Mouse (Mus musculus) mature B cell (primary cell): ENCODE data around the gene Spats2.
"Not testable (repeated sequence)": the region's sequence is repeated elsewhere in the genome, so short reads cannot be mapped to it uniquely, and the experiment has no call there.

Experiments used
- in situ Hi-C: fragments of 300-500 bp; cut with MboI; formaldehyde crosslinking; loops from 2 replicates; pipeline ENCODE4 v1.14.3; 2019

The Spats2 gene

DNA sequence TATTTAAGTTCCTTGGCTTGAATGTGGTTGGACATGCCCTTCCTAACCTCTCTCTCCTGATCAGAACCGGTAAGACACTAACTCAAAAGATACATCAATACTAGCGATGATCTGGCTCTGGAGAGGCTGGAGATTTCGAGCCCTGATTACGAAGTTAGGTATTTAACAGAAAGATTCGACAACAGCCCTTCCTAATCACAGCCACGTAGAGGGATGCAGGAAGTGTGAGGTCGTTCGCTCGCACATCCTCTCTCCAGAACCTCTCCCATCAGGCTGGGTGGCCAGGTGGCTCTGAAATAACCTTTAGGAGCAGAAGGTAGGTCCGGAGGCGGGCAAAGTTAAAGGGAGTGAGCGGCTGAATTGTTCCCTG is at the start of gene Spats2:
Spats2 (plus strand) TSS at position 206 of the 370 bp plus-strand sequence.
- in situ Hi-C loops: no loop called here

DNA sequence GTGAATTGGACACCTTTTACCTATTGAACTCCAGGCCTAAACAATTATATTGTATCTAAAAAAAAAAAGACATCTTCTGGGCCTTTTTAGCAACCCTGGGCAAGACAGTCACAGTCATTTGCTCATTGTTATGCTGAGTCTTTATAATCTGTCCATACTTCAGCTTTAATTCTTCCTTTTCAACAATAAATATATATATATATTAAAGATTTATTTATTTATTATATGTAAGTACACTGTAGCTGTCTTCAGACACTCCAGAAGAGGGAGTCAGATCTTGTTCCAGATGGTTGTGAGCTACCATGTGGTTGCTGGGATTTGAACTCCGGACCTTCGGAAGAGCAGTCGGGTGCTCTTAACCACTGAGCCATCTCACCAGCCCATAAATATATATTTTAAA is 49.7 kb upstream of the Spats2 start:
- in situ Hi-C loops: not testable (repeated sequence)

DNA sequence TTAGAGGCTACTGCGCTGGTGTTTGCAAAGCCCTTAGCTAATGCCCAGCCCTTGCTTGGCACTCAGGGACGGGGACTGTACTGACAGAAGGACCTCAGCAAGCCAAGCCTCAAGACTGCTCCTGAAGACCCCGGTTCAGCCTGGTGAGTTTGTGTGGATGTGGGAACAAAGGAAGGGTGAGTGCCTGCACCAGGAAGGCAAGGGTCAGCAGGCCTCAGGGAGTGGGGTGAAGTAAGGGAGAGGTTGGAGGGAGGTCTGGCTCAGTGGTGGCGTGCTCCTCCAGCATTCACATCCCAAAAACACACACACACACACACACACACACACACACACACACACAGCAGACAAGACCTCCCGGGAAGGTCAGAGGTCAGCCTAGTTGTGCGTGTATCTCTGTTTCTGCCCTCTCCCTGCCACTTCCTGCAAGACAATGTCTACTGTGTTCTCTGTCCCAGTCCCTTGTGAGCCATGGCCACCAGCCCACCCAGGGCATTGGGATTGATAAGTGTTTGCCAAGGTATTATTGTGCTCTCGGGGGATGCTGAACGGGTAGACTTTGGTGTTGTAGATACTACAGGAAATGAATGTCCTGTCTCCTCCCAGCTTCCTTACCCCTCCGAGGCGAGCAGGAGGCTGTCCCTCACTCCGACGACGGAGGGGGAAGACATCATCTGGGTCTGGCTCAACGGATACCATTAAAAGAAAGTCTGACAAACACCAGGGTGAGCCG is 47.4 kb upstream of the Spats2 start:
- in situ Hi-C loops: no loop called here

GRCm38 (mm10) chr15:99079804-99080203 is 45.9 kb upstream of the Spats2 start:
- in situ Hi-C loops: no loop called here

DNA sequence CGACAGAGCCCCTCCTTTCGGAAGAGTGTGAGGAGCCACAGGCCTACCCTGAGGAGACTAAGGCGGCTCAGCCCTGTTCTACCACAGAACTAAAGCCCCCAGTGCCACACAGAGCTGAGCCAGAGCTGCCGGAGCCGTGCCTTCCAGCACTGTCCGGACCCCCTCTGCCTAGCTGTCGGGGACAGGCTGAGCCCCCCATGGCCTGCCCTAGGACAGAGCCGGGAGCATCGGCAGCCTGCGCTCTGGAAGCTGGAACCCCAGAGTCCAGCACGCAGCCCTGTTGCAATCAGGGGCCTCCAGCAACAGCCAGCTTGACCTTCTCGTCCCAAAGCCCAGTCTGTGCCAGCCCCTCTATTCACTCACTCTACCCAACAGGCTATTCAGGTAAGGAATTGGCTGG is 43.4 kb upstream of the Spats2 start:
- in situ Hi-C loops: no loop called here

DNA sequence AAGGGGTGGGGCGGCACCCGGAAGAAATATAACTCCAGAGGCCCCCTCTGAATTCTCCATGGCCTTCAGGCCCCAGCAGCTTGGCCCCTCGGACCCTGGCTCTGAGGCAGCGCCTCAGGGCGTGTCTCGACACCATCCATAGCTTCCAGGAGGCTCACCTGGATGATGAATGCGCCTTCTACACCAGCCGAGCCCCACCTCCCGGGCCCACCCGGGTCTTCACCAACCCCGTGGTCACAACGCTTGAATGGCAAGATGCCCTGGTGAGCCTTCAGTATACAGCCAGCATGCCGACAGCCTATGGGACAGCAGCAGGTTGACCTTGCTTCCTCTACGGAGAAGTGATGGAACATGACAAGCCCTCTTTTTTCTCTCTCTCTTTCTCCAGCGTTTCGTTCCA is 42.9 kb upstream of the Spats2 start:
- in situ Hi-C loops: no loop called here

- in situ Hi-C loops: no loop called here
These were observed 42.5 kb upstream of the Spats2 start for GRCm38 (mm10) chr15:99083258-99083657.

DNA sequence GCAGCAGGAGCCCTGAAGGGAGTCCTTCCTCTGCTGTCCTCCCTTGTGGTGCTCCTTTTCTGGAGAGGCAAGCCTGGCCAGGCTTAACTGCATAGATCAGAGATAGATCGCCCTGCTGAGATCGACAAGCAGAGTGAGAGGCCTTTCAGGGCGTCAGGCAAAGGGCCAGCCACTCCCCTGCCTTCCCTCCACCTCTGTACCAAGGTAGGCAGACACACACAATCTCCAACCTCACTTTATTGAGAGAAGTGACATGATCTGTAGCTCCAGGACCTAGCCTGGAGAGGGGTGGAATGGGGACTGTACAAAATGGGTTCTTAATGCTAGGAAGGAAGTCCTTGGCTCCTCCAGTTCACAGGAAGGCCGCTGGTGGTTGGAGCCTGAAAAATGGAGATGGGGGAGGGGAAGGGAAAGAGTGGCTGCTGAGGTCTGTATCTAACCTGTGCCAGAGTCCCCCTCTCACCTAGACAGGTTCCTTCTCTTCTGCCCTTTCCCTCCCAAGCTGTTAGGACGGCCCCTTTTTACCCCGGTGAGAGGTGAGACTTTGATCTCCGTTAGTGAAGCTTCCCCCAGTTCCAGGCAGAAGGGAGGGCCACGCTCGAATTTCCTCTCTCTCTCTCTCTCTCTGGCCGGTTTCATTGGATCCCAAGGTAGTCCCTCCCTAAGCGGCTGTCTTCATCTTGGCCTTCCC is 41.7 kb upstream of the Spats2 start:
- in situ Hi-C loops: no loop called here

- in situ Hi-C loops: no loop called here
These were observed 41.1 kb upstream of the Spats2 start for GRCm38 (mm10) chr15:99084618-99085017.

GRCm38 (mm10) chr15:99085997-99086396 is 39.7 kb upstream of the Spats2 start:
- in situ Hi-C loops: no loop called here

DNA sequence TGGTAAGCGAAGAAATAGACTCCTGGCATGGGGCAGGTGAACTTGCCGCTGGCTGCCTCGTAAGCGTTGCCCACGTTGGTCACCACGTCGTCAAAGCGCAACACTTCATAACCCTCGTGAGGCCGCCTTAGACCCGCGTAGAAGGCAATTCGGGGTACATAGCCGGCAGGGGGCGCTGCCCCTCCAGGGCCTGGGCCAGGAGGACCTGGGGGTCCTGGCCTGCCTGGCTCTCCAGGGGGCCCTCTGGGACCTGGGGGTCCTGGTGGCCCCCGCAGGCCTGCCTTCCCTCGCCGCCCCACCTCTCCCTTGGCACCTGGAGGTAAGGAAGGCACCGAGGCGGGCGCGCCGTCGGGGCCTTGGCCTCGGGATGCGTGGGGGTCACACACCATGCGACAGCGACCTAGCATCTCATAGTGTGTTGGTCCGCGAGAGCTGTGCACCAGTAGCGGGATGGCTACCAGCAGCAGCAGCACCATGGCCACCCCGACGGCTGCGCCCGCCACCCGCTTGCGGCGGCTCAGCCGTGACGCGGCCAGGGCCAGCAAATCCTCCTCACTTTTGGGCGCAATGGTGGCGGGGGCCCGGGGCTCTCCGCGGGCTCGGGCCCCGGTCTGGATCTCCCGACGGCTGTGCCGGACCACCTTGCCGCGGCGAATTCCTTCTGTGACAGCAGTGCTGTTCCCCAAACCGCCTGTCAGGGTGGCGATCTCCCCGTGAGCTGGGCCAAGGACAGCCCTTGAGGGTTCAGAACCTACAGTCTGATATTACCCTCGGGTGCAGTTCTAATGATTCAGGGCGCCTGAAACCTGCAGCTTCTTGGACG is 38.3 kb upstream of the Spats2 start, which contains the start of gene C1ql4:
C1ql4 (minus strand) TSS at position 565 of the 823 bp plus-strand sequence.
- in situ Hi-C loops: no loop called here

DNA sequence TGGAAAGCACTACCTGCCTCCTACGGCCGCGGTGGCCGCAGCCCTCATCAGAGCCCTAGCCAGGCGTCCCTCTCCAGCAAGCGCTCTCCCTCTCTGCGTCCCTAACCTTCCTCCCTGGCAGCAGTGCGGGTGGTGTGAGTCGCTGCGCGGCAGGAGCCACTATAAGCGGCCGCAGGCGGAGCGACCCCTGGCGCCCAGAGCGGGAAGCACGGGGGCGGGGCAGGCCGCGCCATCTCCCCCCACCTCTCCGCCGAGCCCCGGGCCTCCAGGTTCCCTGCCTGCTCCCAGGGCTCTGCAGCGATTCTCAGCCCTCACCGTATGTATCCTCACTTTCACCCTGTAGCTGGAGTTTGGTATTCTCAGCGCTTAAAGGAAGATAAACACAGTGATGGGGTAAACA is 37.4 kb upstream of the Spats2 start:
- in situ Hi-C loops: no loop called here

DNA sequence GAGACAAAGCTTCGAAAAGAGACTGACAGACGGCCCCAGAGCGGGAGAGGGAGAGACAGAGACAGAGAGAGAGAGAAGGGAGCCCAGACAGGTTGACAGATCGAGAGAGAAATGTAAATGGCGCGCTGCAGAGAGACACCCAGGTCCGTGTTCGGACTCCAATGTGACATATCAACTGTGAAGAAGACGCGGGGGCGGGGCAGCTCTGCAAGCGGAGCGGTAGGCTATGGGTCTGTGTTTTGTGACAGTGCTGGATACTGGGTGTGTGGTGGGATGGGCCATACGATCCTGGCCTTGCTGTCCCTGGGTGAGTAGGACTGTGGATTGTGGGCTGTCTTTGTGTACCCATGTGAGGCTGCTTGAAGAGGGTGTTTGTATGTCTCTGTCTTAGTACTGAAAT is 36.6 kb upstream of the Spats2 start:
- in situ Hi-C loops: no loop called here

GRCm38 (mm10) chr15:99092870-99093269 is 32.8 kb upstream of the Spats2 start, which contains the start of gene Dnajc22:
Gene Dnajc22 (plus strand): TSS chr15:99093170.
- in situ Hi-C loops: no loop called here

DNA sequence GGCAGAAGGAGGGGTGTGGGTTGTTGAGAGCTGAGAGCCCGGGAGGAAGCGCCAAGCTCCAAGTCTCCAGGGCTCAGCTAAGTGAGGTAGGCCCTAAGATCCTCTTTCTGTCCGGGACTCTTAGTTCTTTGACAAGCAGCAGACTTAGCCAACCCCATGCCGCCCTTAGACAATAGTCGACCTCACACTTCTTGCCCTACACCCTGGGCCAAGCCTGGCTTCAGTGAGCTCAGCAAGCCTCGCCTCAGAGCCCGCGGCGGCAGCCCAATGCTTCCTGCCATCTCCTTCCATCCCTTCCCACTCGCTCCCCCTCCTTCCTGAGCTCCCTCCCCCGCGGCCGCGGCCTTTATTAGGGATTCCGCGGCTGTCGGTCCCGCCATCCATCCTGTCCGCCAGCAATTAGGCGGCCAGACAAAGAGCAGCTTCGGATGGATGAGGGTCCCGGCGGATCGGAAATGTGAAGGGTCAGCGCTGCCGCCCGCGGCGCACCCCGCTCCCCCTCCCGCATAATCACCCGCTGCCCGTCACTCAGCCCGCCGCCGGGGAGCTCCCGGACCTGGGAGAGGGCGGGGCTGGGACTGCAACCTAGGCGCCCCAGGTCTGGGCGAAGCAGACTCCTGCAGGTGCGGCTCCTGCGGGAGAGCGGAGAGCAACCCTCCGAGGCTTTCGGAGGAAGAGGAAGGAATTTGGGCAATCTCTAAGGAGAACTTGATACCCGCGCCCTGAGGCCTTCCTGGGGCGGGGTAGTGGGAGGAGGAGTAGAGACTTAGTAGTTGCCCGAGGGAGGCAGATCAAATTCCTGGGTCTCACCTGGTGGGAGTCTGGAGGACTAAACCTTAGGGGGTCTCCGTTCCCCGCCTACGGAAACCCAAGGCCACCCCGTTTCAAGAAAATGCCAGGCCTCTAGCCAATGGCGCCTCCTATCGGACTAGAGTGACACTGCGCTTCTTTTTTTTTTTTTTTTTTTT is 32.1 kb upstream of the Spats2 start:
- in situ Hi-C loops: no loop called here

GRCm38 (mm10) chr15:99094631-99095270 is 31.0 kb upstream of the Spats2 start:
- in situ Hi-C loops: no loop called here

- in situ Hi-C loops: no loop called here
These were observed 30.4 kb upstream of the Spats2 start for GRCm38 (mm10) chr15:99095356-99095755.

DNA sequence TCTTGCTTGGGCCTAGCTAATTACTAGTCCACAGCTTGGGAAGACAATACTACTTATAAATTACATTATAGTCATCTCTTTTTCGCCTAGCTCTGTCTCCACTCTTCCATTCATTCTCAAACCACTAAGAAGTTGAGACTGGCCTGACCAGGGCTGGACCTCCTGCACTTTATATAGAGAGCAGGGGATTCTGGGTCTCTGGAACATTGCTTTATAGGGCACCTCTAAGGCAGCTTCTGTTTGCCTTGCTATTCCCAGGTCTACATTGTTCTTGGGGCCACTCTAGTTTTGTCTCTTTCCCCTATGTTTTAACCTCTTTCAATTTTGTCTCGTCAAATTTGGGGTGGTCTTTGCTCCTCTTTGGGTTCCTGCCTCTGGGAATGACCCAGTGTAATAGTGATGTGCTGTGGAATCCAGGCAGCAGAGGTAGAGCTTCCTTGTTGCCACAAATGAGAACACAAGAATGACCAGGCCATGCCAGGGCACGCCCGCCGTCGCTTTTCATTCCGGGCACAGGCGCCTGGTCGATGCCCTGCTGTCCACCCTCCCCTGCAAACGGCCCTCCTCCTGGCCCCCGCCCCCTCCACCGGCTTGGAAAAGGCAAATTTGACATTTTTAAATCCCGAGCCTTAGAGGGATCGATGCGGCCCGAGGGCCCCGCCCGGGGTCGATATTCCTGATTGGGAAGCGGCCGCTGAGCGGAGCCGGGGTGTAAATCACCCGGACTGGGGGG is 29.5 kb upstream of the Spats2 start:
- in situ Hi-C loops: no loop called here

DNA sequence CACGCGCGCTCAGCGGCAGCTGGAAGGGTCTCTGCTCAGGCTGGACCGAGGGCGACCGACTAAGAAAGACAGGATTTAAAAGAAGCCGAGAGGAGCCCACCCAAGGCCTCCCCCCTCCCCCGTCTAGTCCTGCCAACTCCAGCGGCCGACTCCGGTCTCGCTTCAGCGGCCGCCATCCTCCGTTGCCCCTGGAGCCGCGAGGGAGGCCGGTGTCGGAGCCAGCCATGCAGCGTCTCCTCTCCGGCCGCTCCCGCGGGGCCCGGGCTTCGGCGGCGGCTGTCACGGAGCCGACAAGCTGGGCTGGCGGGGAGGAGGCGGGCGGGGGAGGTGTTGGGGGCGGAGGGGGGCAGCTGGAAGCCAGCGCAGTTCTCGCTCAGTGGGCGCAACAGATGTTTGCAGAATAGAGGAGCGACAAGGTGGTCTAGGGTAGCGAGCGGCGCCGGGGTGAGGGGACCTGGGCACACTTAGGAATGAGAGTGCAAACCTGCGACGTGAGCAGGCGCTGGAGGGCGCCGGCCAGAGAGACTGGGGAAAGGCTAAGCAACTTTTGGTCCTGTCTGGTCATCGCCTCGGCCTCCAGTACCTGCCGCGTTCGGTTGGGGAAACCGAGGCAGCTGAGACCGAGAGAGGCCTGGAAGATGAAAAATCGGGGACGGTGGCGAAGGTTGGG is 28.8 kb upstream of the Spats2 start:
- in situ Hi-C loops: no loop called here
